Mouse (Mus musculus) olfactory bulb, adult 2 months (tissue): Measurements from ENCODE around the gene Mdc1. TPM values are rescaled to one million over a fixed set of nuclear protein-coding genes. Genes with fewer than 3 reads are reported as not detected.

Experiments
- H3K27ac ChIP-seq: fragments of 200-500 bp; 2 replicates; pipeline ENCODE4 v1.5.1; 2012; ENCODE audit warnings: low read depth, low read length; ENCODE audit not compliant: insufficient read depth
- H3K4me1 ChIP-seq: fragments of 200-500 bp; 2 replicates; pipeline ENCODE4 v1.6.1; 2012; ENCODE audit warnings: low read length; ENCODE audit not compliant: control insufficient read depth, insufficient read depth
- H3K4me3 ChIP-seq: fragments of 200-500 bp; 2 replicates; pipeline ENCODE4 v1.5.1; 2012; ENCODE audit warnings: mild to moderate bottlenecking, low read depth, low read length, moderate library complexity; ENCODE audit not compliant: insufficient read depth
- CTCF ChIP-seq: fragments of 200-500 bp; IDR thresholded peaks from 2 replicates; pipeline ENCODE4 v1.5.1; 2012; ENCODE audit warnings: low read depth, mild to moderate bottlenecking, low read length, moderate library complexity; ENCODE audit not compliant: insufficient read depth
- POLR2A ChIP-seq: fragments of 200-500 bp; IDR thresholded peaks from 2 replicates; pipeline ENCODE4 v1.6.1; 2012; ENCODE audit warnings: mild to moderate bottlenecking, low read depth, low read length, moderate library complexity; ENCODE audit not compliant: insufficient read depth
- WGBS: fragments of 180-500 bp; shearing (Covaris S2); methylation state at CpG from one replicate; pipeline ENCODE4 v1.1.7; 2018; 5-methylcytosine and 5-hydroxymethylcytosine counted together
- polyA plus RNA-seq: library from polyadenylated mRNA; stranded (reverse); fragments of >200 nt; gene quantifications from 2 replicates; pipeline ENCODE4 v1.2.4, GENCODE M21; 2012; ENCODE audit warnings: low replicate concordance; ENCODE audit not compliant: missing spikeins, insufficient read depth, insufficient read length

Mdc1 gene
- polyA plus RNA-seq, 1 experiment = 41.3 TPM

DNA sequence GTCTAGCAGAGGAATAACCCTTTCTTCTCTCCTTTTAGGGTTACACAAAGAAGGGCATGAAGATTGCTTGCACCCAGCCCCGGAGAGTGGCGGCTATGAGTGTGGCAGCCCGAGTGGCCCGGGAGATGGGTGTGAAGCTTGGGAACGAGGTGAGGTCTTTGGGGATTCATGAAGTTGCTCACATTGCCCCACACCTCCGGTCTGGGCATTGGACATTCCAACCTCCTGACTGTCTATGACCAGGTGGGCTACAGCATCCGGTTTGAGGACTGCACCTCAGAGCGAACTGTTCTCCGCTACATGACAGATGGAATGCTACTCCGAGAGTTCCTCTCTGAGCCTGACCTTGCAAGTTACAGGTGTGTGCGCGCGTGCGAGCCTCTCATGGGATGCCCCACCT lies 42.5 kb downstream of the Mdc1 start:
- TF ChIP-seq CTCF (no peak), POLR2A (no peak)
- peaks cover 12% of the 10 kb centered on the region for H3K4me1 ChIP-seq
- no peak overlapping the region for H3K4me3 ChIP-seq
- no peak overlapping the region for H3K27ac ChIP-seq
- WGBS = 93% methylated on average over 14 of the region's 14 CpGs

DNA sequence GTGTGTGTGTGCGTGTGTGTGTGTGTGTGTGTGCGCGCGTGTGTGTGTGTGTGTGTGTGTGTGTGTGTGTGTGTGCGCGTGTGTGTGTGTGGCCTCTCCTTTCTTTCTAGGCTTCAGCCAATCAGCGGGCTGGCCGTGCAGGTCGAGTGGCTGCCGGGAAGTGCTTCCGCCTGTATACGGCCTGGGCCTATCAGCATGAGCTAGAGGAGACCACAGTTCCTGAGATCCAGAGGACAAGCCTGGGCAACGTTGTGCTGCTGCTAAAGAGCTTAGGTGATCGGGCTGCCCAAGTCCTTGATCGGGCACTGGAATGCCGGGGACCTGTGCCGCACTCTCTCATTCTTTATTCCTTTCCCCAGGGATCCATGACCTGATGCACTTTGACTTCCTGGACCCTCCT lies 46.4 kb downstream of the Mdc1 start:
- TF ChIP-seq CTCF (no peak), POLR2A (no peak)
- 82% methylated on average over 14 of the region's 17 CpGs for WGBS
- Histone ChIP-seq H3K4me1 (no peaks in the 10 kb centered on the region), H3K27ac (no peak overlapping the region), H3K4me3 (no peak overlapping the region)

DNA sequence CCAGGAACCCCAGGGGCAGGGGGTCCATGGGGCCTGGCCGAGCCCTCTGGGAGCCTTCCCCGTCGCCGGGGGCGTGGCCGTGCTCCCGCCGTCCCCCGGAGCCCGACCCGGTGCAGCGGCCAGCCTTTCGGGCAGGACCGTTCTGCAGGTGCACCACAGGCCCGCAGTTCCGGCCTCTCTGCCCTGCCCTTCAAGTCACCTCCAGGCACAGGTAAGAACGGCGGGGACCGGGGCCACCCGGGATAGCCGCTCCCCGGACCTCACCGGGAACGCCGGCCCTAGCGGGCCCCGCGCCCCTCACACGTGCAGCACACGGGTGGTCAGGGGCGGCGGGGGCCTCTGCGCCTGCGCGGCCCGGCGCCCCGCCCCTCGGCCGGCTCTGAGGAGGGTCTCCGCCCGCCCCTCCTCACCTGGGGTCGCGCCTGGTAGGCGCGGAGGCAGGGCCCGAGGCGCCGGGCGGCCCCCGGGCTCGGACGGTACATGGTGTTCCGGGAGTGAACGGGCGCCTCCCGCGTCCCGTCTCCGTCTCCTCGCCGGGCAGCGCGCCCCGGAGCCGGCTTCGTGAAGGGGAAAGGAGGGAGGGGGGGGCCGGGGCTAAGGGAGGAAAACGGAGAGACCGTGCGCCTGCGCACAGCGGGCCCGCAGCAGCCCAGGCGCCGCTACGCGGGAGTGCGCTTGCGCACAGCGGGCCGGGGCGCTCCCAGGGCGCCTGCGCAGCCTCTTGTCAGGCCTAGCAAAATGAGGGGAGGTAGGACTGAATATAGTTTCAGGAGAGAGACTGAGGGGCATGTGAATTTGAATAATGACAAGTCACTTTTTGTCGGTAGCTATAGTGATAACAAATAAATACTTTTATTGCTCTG lies 55.7 kb downstream of the Mdc1 start, which contains the start of gene 2310061I04Rik:
Gene 2310061I04Rik (minus strand): TSS at position 651 of the 863 bp plus-strand sequence.
- H3K27ac ChIP-seq = peak within 1 kb of the TSS; percentile 85
- peak; percentile 67 for TF ChIP-seq POLR2A
- 0 out of 2 replicates have a peak, but pooled peaks have one; percentile 10 for TF ChIP-seq CTCF
- peak within 1 kb of the TSS; percentile 95 for H3K4me3 ChIP-seq
- H3K4me1 ChIP-seq = peaks cover 11% of the 10 kb centered on the region
- under 1% methylated on average over 81 of the region's 86 CpGs for WGBS

DNA sequence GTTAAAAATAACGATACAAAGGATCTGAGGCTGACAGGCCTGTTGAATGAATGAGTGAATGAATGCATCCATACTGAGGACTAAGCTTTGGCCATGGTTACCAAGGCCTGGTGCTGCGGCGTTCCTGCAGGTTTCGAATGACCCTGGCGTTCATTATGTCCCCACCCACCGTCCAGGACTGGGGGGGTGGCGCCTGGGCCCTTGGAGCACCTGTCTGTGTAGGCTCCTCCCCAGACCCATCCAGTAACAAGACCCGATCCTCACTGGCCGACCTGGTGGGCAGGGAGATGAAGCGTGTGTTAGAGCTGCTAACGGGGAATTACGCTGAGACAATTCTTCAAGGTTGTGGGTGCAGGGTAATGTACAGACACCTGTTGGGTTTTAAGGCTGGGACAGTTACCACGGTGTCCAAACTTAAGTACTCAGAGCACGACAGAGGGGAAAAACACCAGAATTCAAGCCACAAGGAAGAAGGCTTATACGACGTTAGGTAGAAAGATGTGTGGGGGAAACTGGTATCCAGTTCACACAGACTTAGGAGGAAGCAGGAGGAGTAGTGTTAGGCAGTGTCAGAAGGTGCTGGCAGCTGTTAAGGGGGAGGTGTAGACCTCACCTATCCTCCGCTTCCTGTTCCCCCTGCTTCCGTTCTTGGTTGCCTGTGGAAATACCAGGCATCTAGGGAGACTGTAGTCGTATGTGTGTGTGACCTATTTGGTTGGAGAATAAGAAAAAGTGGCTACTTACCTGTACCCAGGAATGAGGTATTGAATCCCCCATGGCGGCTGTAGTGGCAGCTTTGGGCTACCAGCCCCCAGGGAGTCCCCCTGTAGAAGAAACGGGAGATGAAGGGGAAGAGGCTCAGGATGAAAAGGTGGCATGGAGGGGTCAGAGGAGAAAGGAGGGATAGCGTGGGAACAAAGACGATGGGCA lies 56.6 kb downstream of the Mdc1 start:
- H3K4me3 ChIP-seq = peak overlapping the region; percentile 35
- TF ChIP-seq POLR2A (no peak), CTCF (no peak)
- WGBS = 37% methylated on average over 23 of the region's 23 CpGs
- peak overlapping the region; percentile 7 for H3K27ac ChIP-seq
- peaks cover 11% of the 10 kb centered on the region for H3K4me1 ChIP-seq

DNA sequence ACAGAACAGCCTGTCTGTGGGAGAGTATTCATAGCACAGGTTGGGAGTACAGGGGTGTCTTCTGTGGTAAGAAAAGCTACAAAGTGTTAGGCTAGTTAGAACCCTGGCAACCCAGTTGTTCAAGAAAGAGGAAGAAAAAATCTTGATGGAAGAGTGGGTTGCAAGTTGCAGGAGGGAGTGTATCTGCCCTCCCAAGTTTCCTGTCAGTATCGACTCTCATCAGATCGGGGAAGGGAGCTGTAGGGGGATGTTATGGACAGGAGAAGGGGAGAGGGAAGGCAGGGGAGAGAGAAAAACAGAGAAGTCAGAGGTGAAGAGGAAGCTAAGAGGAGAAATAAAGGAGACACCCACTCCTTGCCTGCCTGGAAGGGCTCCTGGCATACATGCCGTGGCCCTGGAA lies 59.3 kb downstream of the Mdc1 start:
- Histone ChIP-seq H3K4me1 (peaks cover 10% of the 10 kb centered on the region), H3K4me3 (no peak overlapping the region), H3K27ac (no peak overlapping the region)
- WGBS = 86% methylated on average over 3 of the region's 3 CpGs
- no peak for TF ChIP-seq POLR2A
- no peak for TF ChIP-seq CTCF

DNA sequence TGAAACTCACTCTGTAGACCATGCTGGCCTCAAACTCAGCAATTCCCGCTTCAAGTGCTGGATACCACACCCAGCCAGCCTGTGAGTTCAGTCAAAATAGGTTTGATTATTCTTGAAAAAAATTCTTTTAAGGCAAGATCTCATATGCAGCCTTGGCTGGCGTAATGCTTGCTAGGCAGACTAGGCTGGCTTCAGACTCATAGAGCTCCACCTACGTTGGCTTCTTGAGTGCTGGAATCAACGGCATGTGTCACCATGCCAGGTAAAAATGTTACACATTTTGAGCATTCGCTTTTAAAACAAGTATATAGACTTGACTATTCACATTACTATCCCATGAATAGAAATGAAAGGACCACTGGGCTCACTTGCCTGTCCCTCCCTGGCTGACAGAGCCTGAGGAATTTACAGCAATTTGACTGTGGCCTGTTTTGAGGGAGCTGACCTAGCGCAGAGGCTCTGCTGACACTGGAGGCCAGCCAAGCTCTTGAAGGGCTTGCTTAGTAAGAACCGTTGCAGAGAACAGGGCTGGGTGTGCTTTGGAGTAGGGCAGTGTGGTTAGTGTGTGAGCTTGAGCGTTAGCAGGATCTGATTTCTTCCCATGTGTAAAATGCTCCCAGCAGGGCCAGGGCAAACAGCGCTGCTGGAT lies 62.2 kb downstream of the Mdc1 start:
- no peak overlapping the region for H3K4me3 ChIP-seq
- H3K27ac ChIP-seq = no peak overlapping the region
- no peak for TF ChIP-seq CTCF
- TF ChIP-seq POLR2A = no peak
- H3K4me1 ChIP-seq = peaks cover 2% of the 10 kb centered on the region; the same call in 1 of the 2 replicates
- 80% methylated on average over 9 of the region's 9 CpGs for WGBS

DNA sequence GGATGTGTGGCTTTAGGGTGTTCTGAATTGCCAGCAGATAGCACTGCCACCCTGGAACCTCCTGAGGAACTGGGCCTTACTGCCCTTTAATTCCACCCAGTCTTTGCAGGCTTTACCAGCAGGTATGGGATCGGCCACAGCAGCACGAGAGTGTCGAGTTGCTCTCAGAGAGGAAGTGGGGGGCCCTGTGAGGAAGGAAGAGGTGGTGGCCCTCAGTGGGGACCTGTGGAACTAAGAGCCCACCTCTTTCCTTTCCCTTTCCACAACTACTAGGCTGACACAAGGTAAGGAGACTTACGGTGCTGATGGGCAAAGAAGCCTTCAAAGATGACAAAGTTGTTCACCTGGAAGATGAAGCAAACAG lies 62.7 kb downstream of the Mdc1 start:
- Histone ChIP-seq H3K4me3 (no peak overlapping the region), H3K27ac (no peak overlapping the region), H3K4me1 (peaks cover 5% of the 10 kb centered on the region; the same call in 1 of the 2 replicates)
- 83% methylated on average over 4 of the region's 4 CpGs for WGBS
- TF ChIP-seq CTCF (no peak), POLR2A (no peak)

DNA sequence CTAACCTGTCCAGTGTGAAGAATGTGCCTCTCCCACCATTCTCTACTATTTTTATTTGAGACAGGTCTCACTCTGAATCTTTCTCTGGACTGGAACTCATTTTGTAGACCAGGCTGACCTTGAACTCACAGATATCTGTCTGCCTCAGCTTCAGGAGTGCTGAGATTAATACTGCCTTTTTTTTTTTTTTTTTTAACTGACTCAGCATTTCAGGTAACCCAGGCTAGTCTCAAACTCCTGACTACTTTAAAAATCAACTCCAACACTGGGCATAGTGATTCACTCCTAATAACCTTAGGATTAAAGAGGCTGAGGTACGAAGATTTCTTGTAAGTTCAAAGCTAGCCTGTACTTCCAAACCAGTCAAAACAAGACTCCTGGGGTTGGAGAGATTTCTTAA lies 64.3 kb downstream of the Mdc1 start:
- H3K4me1 ChIP-seq = peaks cover 12% of the 10 kb centered on the region
- H3K27ac ChIP-seq = no peak overlapping the region
- 90% methylated on average over 1 of the region's 1 CpGs for WGBS
- TF ChIP-seq CTCF = no peak
- TF ChIP-seq POLR2A = no peak
- no peak overlapping the region for H3K4me3 ChIP-seq
